Mouse (Mus musculus) liver, postnatal 0 days (tissue): ENCODE data around the gene Senp8. TPM values are rescaled to one million over a fixed set of nuclear protein-coding genes. Genes with fewer than 3 reads are reported as not detected.
A peak's percentile ranks its signal among the peaks of the same experiment; 100 is the strongest.

ENCODE experiments used
- ATAC-seq: fragments of 200-750 bp; cut with Nextera tagmentation; 2 replicates; pipeline ENCODE4 v1.8.0; 2017; ENCODE audit warnings: mild to moderate bottlenecking, moderate library complexity
- DNase-seq: peaks from one replicate; pipeline ENCODE4 v3.0.0-alpha.2; 2016
- H3K27ac ChIP-seq: fragments of 300-500 bp; sonication (generic); 2 replicates; pipeline ENCODE4 v1.5.1; 2014; ENCODE audit warnings: antibody characterized with exemption, moderate library complexity, mild to moderate bottlenecking, low read depth
- H3K27me3 ChIP-seq: fragments of 300-500 bp; sonication (generic); 2 replicates; pipeline ENCODE4 v1.6.1; 2014; ENCODE audit warnings: low read length, control low read depth, mixed read lengths; ENCODE audit not compliant: insufficient read depth
- H3K36me3 ChIP-seq: fragments of 300-500 bp; sonication (generic); replicated peaks from 2 replicates; pipeline ENCODE4 v1.6.1; 2014; ENCODE audit warnings: mild to moderate bottlenecking, control low read depth, low read length, moderate library complexity, mixed read lengths; ENCODE audit not compliant: insufficient read depth
- H3K4me1 ChIP-seq: fragments of 300-500 bp; sonication (generic); 2 replicates; pipeline ENCODE4 v1.6.1; 2014; ENCODE audit warnings: antibody characterized with exemption, mild to moderate bottlenecking, control low read depth; ENCODE audit not compliant: insufficient read depth
- H3K4me2 ChIP-seq: fragments of 300-500 bp; sonication (generic); 2 replicates; pipeline ENCODE4 v1.6.1; 2014; ENCODE audit warnings: low read depth, mild to moderate bottlenecking, low read length, moderate library complexity, mixed read lengths
- H3K4me3 ChIP-seq: fragments of 300-500 bp; sonication (generic); 2 replicates; pipeline ENCODE4 v1.5.1; 2014; ENCODE audit warnings: low read depth, low read length
- H3K9ac ChIP-seq: fragments of 300-500 bp; sonication (generic); replicated peaks from 2 replicates; pipeline ENCODE4 v1.6.1; 2014; ENCODE audit warnings: mild to moderate bottlenecking, moderate library complexity
- H3K9me3 ChIP-seq: fragments of 300-500 bp; sonication (generic); 2 replicates; pipeline ENCODE4 v1.6.1; 2016; ENCODE audit warnings: mild to moderate bottlenecking, control low read depth, low read length, mixed read lengths
- CTCF ChIP-seq: sonication (generic); IDR thresholded peaks from 2 replicates; pipeline ENCODE4 v1.5.1; 2016; ENCODE audit warnings: antibody characterized with exemption, low read depth
- EP300 ChIP-seq: IDR thresholded peaks from 2 replicates; pipeline ENCODE4 v1.6.1; 2016; ENCODE audit warnings: antibody characterized with exemption, low read depth, mild to moderate bottlenecking
- WGBS: fragments of 180-500 bp; shearing (Covaris S2); extraction: QIAGEN DNeasy Blood & Tissue Kit; methylation state at CpG from one replicate; pipeline ENCODE4 v1.1.7; 2014; ENCODE audit not compliant: insufficient replicate concordance; 5-methylcytosine and 5-hydroxymethylcytosine counted together
- polyA plus RNA-seq: library from polyadenylated mRNA; unstranded; fragments of >200 nt; fragmentation: Nextera tagmentation; extraction: Ambion mirVana; gene quantifications from 2 replicates; pipeline ENCODE4 v1.2.1, GENCODE M21; 2015

Senp8 gene
- polyA plus RNA-seq, 1 experiment from 2014 or later, result 1.6 TPM

DNA sequence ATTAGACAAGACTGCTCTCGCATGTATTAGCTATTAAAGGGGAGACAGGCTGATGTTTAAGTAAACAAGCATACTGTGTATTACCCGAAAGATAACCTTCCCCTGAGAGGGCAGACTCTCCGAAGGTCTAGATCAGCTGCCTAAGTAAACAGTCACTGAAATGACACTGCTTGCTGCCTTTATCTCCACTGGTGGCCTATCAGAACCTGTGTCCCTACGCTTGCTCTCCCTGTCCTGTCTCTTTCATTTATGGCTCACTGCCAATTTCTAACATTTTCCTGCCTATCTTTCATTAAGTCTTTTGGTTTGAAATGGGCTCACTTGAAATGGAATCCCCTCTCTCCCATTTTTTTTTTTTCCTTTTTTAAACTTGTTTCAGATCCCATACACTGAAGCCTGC, 15.1 kb downstream of the Senp8 start:
- Histone ChIP-seq H3K4me2 (no peak overlapping the region), H3K9ac (no peak overlapping the region), H3K4me1 (peaks cover 4% of the 10 kb centered on the region), H3K27ac (no peak overlapping the region), H3K27me3 (0 out of 2 replicates have a peak, but pooled peaks cover 4% of the 10 kb centered on the region), H3K9me3 (no peaks in the 10 kb centered on the region), H3K4me3 (no peak overlapping the region), H3K36me3 (0 out of 2 replicates have a peak, but pooled peaks cover 3% of the 10 kb centered on the region)
- 29% methylated on average over 4 of the region's 4 CpGs for WGBS
- peak; percentile 49; the same call in 1 of the 2 replicates for ATAC-seq
- TF ChIP-seq EP300, result no peak
- TF ChIP-seq CTCF, result no peak
- DNase-seq, result no peak

GRCm38 (mm10) chr9:59733075-59733474, 17.4 kb downstream of the Senp8 start:
- ATAC-seq (no peak), DNase-seq (no peak)
- 78% methylated on average over 6 of the region's 6 CpGs for WGBS
- Histone ChIP-seq H3K4me1 (peaks cover 4% of the 10 kb centered on the region), H3K27me3 (0 out of 2 replicates have a peak, but pooled peaks cover 8% of the 10 kb centered on the region), H3K36me3 (0 out of 2 replicates have a peak, but pooled peaks cover 3% of the 10 kb centered on the region), H3K4me3 (no peak overlapping the region), H3K9me3 (no peaks in the 10 kb centered on the region), H3K4me2 (no peak overlapping the region), H3K27ac (no peak overlapping the region), H3K9ac (no peak overlapping the region)
- no peak for TF ChIP-seq CTCF
- TF ChIP-seq EP300, result no peak

DNA sequence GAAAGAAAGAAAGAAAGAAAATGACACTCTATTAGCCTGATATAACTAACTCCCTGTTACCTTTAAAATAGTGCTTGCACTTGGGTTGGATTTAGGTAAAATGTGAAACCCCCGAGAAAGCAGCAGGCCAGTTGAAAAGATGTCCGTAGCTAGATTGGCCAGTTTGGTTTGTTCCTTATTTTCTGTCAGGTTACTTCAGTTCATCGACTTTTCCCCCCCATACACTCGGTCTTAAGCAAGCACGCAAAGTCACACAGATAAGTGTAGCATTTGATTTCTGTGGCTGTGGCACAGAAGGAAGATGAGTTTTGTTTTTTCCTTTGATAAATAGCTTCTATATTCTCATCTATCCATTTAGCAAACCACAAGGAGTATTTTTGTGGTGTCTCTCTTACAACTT, 19.4 kb downstream of the Senp8 start:
- Histone ChIP-seq H3K4me3 (no peak overlapping the region), H3K36me3 (no peaks in the 10 kb centered on the region), H3K4me1 (peaks cover 4% of the 10 kb centered on the region), H3K27me3 (peaks cover 14% of the 10 kb centered on the region; the same call in 1 of the 2 replicates), H3K9me3 (no peaks in the 10 kb centered on the region), H3K27ac (no peak overlapping the region), H3K4me2 (no peak overlapping the region), H3K9ac (no peak overlapping the region)
- ATAC-seq (no peak), DNase-seq (no peak)
- 65% methylated on average over 5 of the region's 5 CpGs for WGBS
- TF ChIP-seq CTCF, result no peak
- no peak for TF ChIP-seq EP300

GRCm38 (mm10) chr9:59727569-59728286, 22.8 kb downstream of the Senp8 start:
- DNase-seq, result no peak

GRCm38 (mm10) chr9:59725515-59725914, 25.0 kb downstream of the Senp8 start:
- TF ChIP-seq EP300, result no peak
- TF ChIP-seq CTCF, result no peak
- Histone ChIP-seq H3K4me2 (no peak overlapping the region), H3K27me3 (peaks cover 30% of the 10 kb centered on the region), H3K4me3 (no peak overlapping the region), H3K9ac (no peak overlapping the region), H3K9me3 (no peaks in the 10 kb centered on the region), H3K36me3 (no peaks in the 10 kb centered on the region), H3K27ac (no peak overlapping the region), H3K4me1 (no peaks in the 10 kb centered on the region)
- ATAC-seq (no peak), DNase-seq (no peak)
- 48% methylated on average over 10 of the region's 10 CpGs for WGBS

More at GRCm38 (mm10) chr9:59727569-59728286, 22.8 kb downstream of the Senp8 start:
- WGBS, result 77% methylated on average over 11 of the region's 11 CpGs
- Histone ChIP-seq H3K27ac (no peak overlapping the region), H3K4me2 (no peak overlapping the region), H3K4me1 (no peaks in the 10 kb centered on the region), H3K36me3 (no peaks in the 10 kb centered on the region), H3K4me3 (no peak overlapping the region), H3K9ac (no peak overlapping the region), H3K9me3 (no peaks in the 10 kb centered on the region), H3K27me3 (peaks cover 24% of the 10 kb centered on the region)
- no peak for TF ChIP-seq EP300
- no peak for TF ChIP-seq CTCF
- no peak; the same call in 1 of the 2 replicates for ATAC-seq

DNA sequence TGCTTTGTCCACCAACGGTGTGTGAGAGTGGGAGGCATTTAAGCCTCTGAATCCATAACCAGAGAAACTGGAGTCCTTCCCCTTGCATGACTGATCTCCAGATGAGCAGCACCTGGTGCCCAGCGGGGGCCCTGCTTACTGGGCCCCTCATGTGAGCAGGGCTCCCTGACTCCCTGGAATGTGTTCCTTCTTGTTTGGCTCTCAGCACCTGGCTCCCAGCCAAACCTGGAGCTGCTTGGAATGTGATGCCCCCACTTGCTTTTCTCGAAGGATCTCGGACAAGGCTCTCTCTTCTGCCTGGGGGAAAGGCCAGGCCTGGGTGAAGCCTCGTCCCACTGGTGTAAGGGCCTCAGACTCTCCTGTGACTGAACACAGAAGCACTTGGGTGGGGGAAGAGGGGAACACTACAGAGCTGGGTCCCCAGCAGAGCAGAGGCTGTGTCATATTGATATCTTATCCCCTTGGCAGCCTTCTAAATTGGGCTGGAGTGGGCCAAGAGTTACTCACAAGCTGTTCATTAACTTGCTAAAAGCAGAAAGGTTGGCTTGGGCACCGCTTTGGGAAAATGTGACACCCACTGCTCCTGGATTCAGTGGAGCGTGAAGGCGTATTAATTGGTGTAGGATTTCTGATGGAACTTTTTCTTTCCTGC, 26.6 kb downstream of the Senp8 start:
- Histone ChIP-seq H3K36me3 (no peaks in the 10 kb centered on the region), H3K9ac (no peak overlapping the region), H3K4me1 (no peaks in the 10 kb centered on the region), H3K4me2 (no peak overlapping the region), H3K27ac (no peak overlapping the region), H3K9me3 (no peaks in the 10 kb centered on the region), H3K27me3 (peaks cover 36% of the 10 kb centered on the region), H3K4me3 (no peak overlapping the region)
- TF ChIP-seq CTCF (no peak), EP300 (no peak)
- ATAC-seq (no peak), DNase-seq (no peak)
- 71% methylated on average over 8 of the region's 8 CpGs for WGBS
